Mouse (Mus musculus): ENCODE results near the gene Camta1. TPM values are rescaled to one million over a fixed set of nuclear protein-coding genes. Genes with fewer than 3 reads are reported as not detected.

Gene Camta1
- polyA plus RNA-seq, 1 experiment from 2014 or later: 206 TPM

GRCm38 (mm10) chr4:151805685-151806084, 56.0 kb downstream of the Camta1 start:
- WGBS: 87% methylated on average over 4 of the region's 4 CpGs
- ATAC-seq (ENCODE audit: low read depth): no peak
- no peak overlapping the region for H3K4me2 ChIP-seq (ENCODE audit: low read depth, low read length)
- no peak overlapping the region for H3K4me3 ChIP-seq (ENCODE audit: low read depth, low read length)
- no peak overlapping the region for H3K9ac ChIP-seq (replicated peaks; ENCODE audit: low read depth, low read length)
- H3K27me3 ChIP-seq (ENCODE audit: control insufficient read depth, insufficient read depth, low read length): no peaks in the 10 kb centered on the region
- no peaks in the 10 kb centered on the region for H3K36me3 ChIP-seq (ENCODE audit: control insufficient read depth, insufficient read depth, low read length)
- peaks cover 3% of the 10 kb centered on the region; the same call in 1 of the 2 replicates for H3K4me1 ChIP-seq (ENCODE audit: control insufficient read depth, insufficient read depth, low read length)
- no peak overlapping the region for H3K27ac ChIP-seq (ENCODE audit: low read depth, low read length)
- no peaks in the 10 kb centered on the region for H3K9me3 ChIP-seq (ENCODE audit: control insufficient read depth, low read length)

- ATAC-seq (ENCODE audit: low read depth): no peak
- WGBS: 93% methylated on average over 6 of the region's 6 CpGs
- peaks cover 3% of the 10 kb centered on the region; the same call in 1 of the 2 replicates for H3K4me1 ChIP-seq (ENCODE audit: control insufficient read depth, insufficient read depth, low read length)
Measured at GRCm38 (mm10) chr4:151805046-151805445, 56.6 kb downstream of the Camta1 start.

GRCm38 (mm10) chr4:151804208-151804607, 57.5 kb downstream of the Camta1 start:
- peaks cover 3% of the 10 kb centered on the region; the same call in 1 of the 2 replicates for H3K4me1 ChIP-seq (ENCODE audit: control insufficient read depth, insufficient read depth, low read length)
- no peaks in the 10 kb centered on the region for H3K27me3 ChIP-seq (ENCODE audit: control insufficient read depth, insufficient read depth, low read length)
- no peak overlapping the region for H3K27ac ChIP-seq (ENCODE audit: low read depth, low read length)
- H3K9me3 ChIP-seq (ENCODE audit: control insufficient read depth, low read length): no peaks in the 10 kb centered on the region
- no peak for ATAC-seq (ENCODE audit: low read depth)
- no peak overlapping the region for H3K9ac ChIP-seq (replicated peaks; ENCODE audit: low read depth, low read length)
- no peak overlapping the region for H3K4me2 ChIP-seq (ENCODE audit: low read depth, low read length)
- no peak overlapping the region for H3K4me3 ChIP-seq (ENCODE audit: low read depth, low read length)
- WGBS: 95% methylated on average over 2 of the region's 2 CpGs
- H3K36me3 ChIP-seq (ENCODE audit: control insufficient read depth, insufficient read depth, low read length): no peaks in the 10 kb centered on the region

More at GRCm38 (mm10) chr4:151805046-151805445, 56.6 kb downstream of the Camta1 start:
- Histone ChIP-seq H3K9me3 (ENCODE audit: control insufficient read depth, low read length) (no peaks in the 10 kb centered on the region), H3K36me3 (ENCODE audit: control insufficient read depth, insufficient read depth, low read length) (no peaks in the 10 kb centered on the region), H3K9ac (replicated peaks; ENCODE audit: low read depth, low read length) (no peak overlapping the region), H3K4me2 (ENCODE audit: low read depth, low read length) (no peak overlapping the region), H3K27me3 (ENCODE audit: control insufficient read depth, insufficient read depth, low read length) (no peaks in the 10 kb centered on the region), H3K27ac (ENCODE audit: low read depth, low read length) (no peak overlapping the region), H3K4me3 (ENCODE audit: low read depth, low read length) (no peak overlapping the region)

GRCm38 (mm10) chr4:151798630-151799029, 63.0 kb downstream of the Camta1 start:
- no peaks in the 10 kb centered on the region for H3K36me3 ChIP-seq (ENCODE audit: control insufficient read depth, insufficient read depth, low read length)
- H3K4me1 ChIP-seq (ENCODE audit: control insufficient read depth, insufficient read depth, low read length): no peaks in the 10 kb centered on the region
- ATAC-seq (ENCODE audit: low read depth): no peak
- no peak overlapping the region for H3K4me3 ChIP-seq (ENCODE audit: low read depth, low read length)
- H3K9me3 ChIP-seq (ENCODE audit: control insufficient read depth, low read length): no peaks in the 10 kb centered on the region
- no peaks in the 10 kb centered on the region for H3K27me3 ChIP-seq (ENCODE audit: control insufficient read depth, insufficient read depth, low read length)
- no peak overlapping the region for H3K9ac ChIP-seq (replicated peaks; ENCODE audit: low read depth, low read length)
- 91% methylated on average over 2 of the region's 2 CpGs for WGBS
- H3K27ac ChIP-seq (ENCODE audit: low read depth, low read length): no peak overlapping the region
- H3K4me2 ChIP-seq (ENCODE audit: low read depth, low read length): no peak overlapping the region

GRCm38 (mm10) chr4:151793694-151794093, 68.0 kb downstream of the Camta1 start:
- Histone ChIP-seq H3K4me2 (ENCODE audit: low read depth, low read length) (no peak overlapping the region), H3K9me3 (ENCODE audit: control insufficient read depth, low read length) (no peaks in the 10 kb centered on the region), H3K36me3 (ENCODE audit: control insufficient read depth, insufficient read depth, low read length) (no peaks in the 10 kb centered on the region), H3K4me1 (ENCODE audit: control insufficient read depth, insufficient read depth, low read length) (no peaks in the 10 kb centered on the region), H3K4me3 (ENCODE audit: low read depth, low read length) (no peak overlapping the region), H3K27ac (ENCODE audit: low read depth, low read length) (no peak overlapping the region), H3K27me3 (ENCODE audit: control insufficient read depth, insufficient read depth, low read length) (no peaks in the 10 kb centered on the region), H3K9ac (replicated peaks; ENCODE audit: low read depth, low read length) (no peak overlapping the region)
- ATAC-seq (ENCODE audit: low read depth): no peak
- WGBS: 81% methylated on average over 5 of the region's 5 CpGs

GRCm38 (mm10) chr4:151786946-151787705, 74.5 kb downstream of the Camta1 start:
- H3K4me2 ChIP-seq (ENCODE audit: low read depth, low read length): no peak overlapping the region
- H3K27me3 ChIP-seq (ENCODE audit: control insufficient read depth, insufficient read depth, low read length): no peaks in the 10 kb centered on the region
- ATAC-seq (ENCODE audit: low read depth): peak; percentile 58; the same call in 1 of the 2 replicates
- H3K4me1 ChIP-seq (ENCODE audit: control insufficient read depth, insufficient read depth, low read length): peaks cover 16% of the 10 kb centered on the region
- H3K9ac ChIP-seq (replicated peaks; ENCODE audit: low read depth, low read length): no peak overlapping the region
- H3K4me3 ChIP-seq (ENCODE audit: low read depth, low read length): no peak overlapping the region
- H3K9me3 ChIP-seq (ENCODE audit: control insufficient read depth, low read length): no peaks in the 10 kb centered on the region
- peak overlapping the region; percentile 62 for H3K27ac ChIP-seq (ENCODE audit: low read depth, low read length)
- WGBS: 51% methylated on average over 16 of the region's 16 CpGs
- no peaks in the 10 kb centered on the region for H3K36me3 ChIP-seq (ENCODE audit: control insufficient read depth, insufficient read depth, low read length)

GRCm38 (mm10) chr4:151780511-151780910, 81.2 kb downstream of the Camta1 start:
- no peak for ATAC-seq (ENCODE audit: low read depth)
- Histone ChIP-seq H3K27ac (ENCODE audit: low read depth, low read length) (no peak overlapping the region), H3K36me3 (ENCODE audit: control insufficient read depth, insufficient read depth, low read length) (no peaks in the 10 kb centered on the region), H3K27me3 (ENCODE audit: control insufficient read depth, insufficient read depth, low read length) (no peaks in the 10 kb centered on the region), H3K9ac (replicated peaks; ENCODE audit: low read depth, low read length) (no peak overlapping the region), H3K4me2 (ENCODE audit: low read depth, low read length) (no peak overlapping the region), H3K4me3 (ENCODE audit: low read depth, low read length) (no peak overlapping the region), H3K4me1 (ENCODE audit: control insufficient read depth, insufficient read depth, low read length) (peaks cover 9% of the 10 kb centered on the region; the same call in 1 of the 2 replicates), H3K9me3 (ENCODE audit: control insufficient read depth, low read length) (no peaks in the 10 kb centered on the region)
- 84% methylated on average over 6 of the region's 6 CpGs for WGBS

GRCm38 (mm10) chr4:151779962-151780459, 81.7 kb downstream of the Camta1 start:
- H3K9me3 ChIP-seq (ENCODE audit: control insufficient read depth, low read length): no peaks in the 10 kb centered on the region
- H3K27ac ChIP-seq (ENCODE audit: low read depth, low read length): no peak overlapping the region
- H3K27me3 ChIP-seq (ENCODE audit: control insufficient read depth, insufficient read depth, low read length): no peaks in the 10 kb centered on the region
- H3K4me3 ChIP-seq (ENCODE audit: low read depth, low read length): no peak overlapping the region
- 80% methylated on average over 12 of the region's 12 CpGs for WGBS
- H3K9ac ChIP-seq (replicated peaks; ENCODE audit: low read depth, low read length): no peak overlapping the region
- H3K36me3 ChIP-seq (ENCODE audit: control insufficient read depth, insufficient read depth, low read length): no peaks in the 10 kb centered on the region
- no peak overlapping the region for H3K4me2 ChIP-seq (ENCODE audit: low read depth, low read length)
- peaks cover 9% of the 10 kb centered on the region; the same call in 1 of the 2 replicates for H3K4me1 ChIP-seq (ENCODE audit: control insufficient read depth, insufficient read depth, low read length)
- no peak for ATAC-seq (ENCODE audit: low read depth)

GRCm38 (mm10) chr4:151778511-151778910, 83.2 kb downstream of the Camta1 start:
- Histone ChIP-seq H3K9ac (replicated peaks; ENCODE audit: low read depth, low read length) (no peak overlapping the region), H3K27me3 (ENCODE audit: control insufficient read depth, insufficient read depth, low read length) (no peaks in the 10 kb centered on the region), H3K36me3 (ENCODE audit: control insufficient read depth, insufficient read depth, low read length) (no peaks in the 10 kb centered on the region), H3K4me1 (ENCODE audit: control insufficient read depth, insufficient read depth, low read length) (peaks cover 9% of the 10 kb centered on the region; the same call in 1 of the 2 replicates), H3K4me2 (ENCODE audit: low read depth, low read length) (no peak overlapping the region), H3K27ac (ENCODE audit: low read depth, low read length) (no peak overlapping the region), H3K9me3 (ENCODE audit: control insufficient read depth, low read length) (no peaks in the 10 kb centered on the region), H3K4me3 (ENCODE audit: low read depth, low read length) (no peak overlapping the region)
- ATAC-seq (ENCODE audit: low read depth): no peak
- WGBS: 83% methylated on average over 4 of the region's 4 CpGs
